Mouse (Mus musculus) liver, postnatal 0 days (tissue): ENCODE data around the gene Rtl10.

Experiments
- CTCF ChIP-seq: sonication (generic); IDR thresholded peaks from 2 replicates; pipeline ENCODE4 v1.5.1; 2016; ENCODE audit warnings: antibody characterized with exemption, low read depth
- EP300 ChIP-seq: IDR thresholded peaks from 2 replicates; pipeline ENCODE4 v1.6.1; 2016; ENCODE audit warnings: antibody characterized with exemption, low read depth, mild to moderate bottlenecking

DNA sequence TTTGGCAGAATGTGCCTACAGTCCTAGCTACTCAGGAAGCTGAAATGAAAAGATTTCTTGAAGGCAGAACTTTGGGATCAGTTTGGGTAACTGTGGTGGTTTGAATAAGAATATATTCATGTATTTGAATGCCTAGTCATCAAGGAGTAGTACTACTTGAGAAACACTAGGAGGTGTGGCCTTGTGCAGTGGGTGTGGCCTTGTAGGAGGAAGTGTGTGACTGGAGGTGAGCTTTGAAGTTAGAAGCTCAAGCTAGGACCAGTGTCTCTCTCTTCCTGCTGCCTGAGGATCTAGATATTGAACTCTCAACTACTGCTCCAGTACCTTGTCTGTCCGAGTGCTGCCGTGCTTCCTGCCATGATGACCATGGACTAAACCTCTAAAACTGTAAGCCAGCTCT, 12.6 kb upstream of the Rtl10 start:
- no peak for TF ChIP-seq EP300
- TF ChIP-seq CTCF, result no peak
